Mouse (Mus musculus) E14TG2a.4 (cell line): ENCODE results near the gene Kif5c.

Experiments used
- CTCF ChIP-seq: conservative IDR thresholded peaks from 2 replicates; pipeline ENCODE4 v1.5.1; 2014; ENCODE audit warnings: low read length
- POU5F1 ChIP-seq: IDR thresholded peaks from 2 replicates; pipeline ENCODE4 v1.6.1; 2014; ENCODE audit warnings: low read length, borderline replicate concordance

DNA sequence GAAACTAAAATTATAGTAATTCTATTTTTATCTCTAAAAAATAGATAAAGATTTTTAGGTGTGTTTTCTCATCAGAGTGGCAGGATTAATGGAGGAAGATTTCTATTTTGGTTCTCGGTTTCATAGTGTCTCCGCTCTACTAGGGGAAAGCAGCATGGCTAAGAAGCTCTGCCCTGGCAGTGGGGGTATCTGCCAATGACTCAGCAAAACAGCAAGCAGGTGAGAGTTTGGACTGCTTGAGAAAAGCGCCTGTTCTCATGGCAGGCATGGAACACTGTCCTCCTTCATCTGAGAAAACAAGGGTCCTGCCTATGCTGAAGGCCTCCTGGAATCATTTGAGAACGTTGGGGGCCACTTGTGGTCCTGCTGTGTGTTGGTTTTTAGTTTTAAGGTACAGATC lies 156.1 kb downstream of the Kif5c start:
- no peak for TF ChIP-seq POU5F1
- TF ChIP-seq CTCF = no peak
